Mouse (Mus musculus) limb, embryonic 13.5 days (tissue): Measurements from ENCODE around the gene Pdzd2. TPM values are rescaled to one million over a fixed set of nuclear protein-coding genes. Genes with fewer than 3 reads are reported as not detected.
A peak's percentile ranks its signal among the peaks of the same experiment; 100 is the strongest.

Source experiments
- ATAC-seq: fragments of 200-750 bp; cut with Nextera tagmentation; 2 replicates; pipeline ENCODE4 v1.8.0; 2017; ENCODE audit warnings: low read depth, moderate number of reproducible peaks, moderate TSS enrichment; ENCODE audit not compliant: low FRiP score
- H3K27ac ChIP-seq: fragments of 300-500 bp; sonication (generic); 2 replicates; pipeline ENCODE4 v1.5.1; 2015; ENCODE audit warnings: inconsistent platforms, mild to moderate bottlenecking, moderate library complexity
- H3K27me3 ChIP-seq: fragments of 300-500 bp; sonication (generic); 2 replicates; pipeline ENCODE4 v1.6.1; 2015; ENCODE audit warnings: mild to moderate bottlenecking, inconsistent platforms
- H3K36me3 ChIP-seq: fragments of 300-500 bp; sonication (generic); 2 replicates; pipeline ENCODE4 v1.6.1; 2015; ENCODE audit warnings: inconsistent platforms, mild to moderate bottlenecking, moderate library complexity
- H3K4me1 ChIP-seq: fragments of 300-500 bp; sonication (generic); 2 replicates; pipeline ENCODE4 v1.6.1; 2015; ENCODE audit warnings: inconsistent platforms
- H3K4me2 ChIP-seq: fragments of 300-500 bp; sonication (generic); replicated peaks from 2 replicates; pipeline ENCODE4 v1.6.1; 2015; ENCODE audit warnings: inconsistent platforms, mild to moderate bottlenecking, moderate library complexity
- H3K4me3 ChIP-seq: fragments of 300-500 bp; sonication (generic); 2 replicates; pipeline ENCODE4 v1.5.1; 2015; ENCODE audit warnings: moderate library complexity, mild to moderate bottlenecking, inconsistent platforms
- H3K9ac ChIP-seq: fragments of 300-500 bp; sonication (generic); 2 replicates; pipeline ENCODE4 v1.6.1; 2015; ENCODE audit warnings: mild to moderate bottlenecking, inconsistent platforms
- H3K9me3 ChIP-seq: fragments of 300-500 bp; sonication (generic); 2 replicates; pipeline ENCODE4 v1.6.1; 2016; ENCODE audit warnings: inconsistent platforms
- WGBS: fragments of 180-500 bp; shearing (Covaris S2); methylation state at CpG from one replicate; pipeline ENCODE4 v1.1.7; 2015; 5-methylcytosine and 5-hydroxymethylcytosine counted together
- polyA plus RNA-seq: library from polyadenylated mRNA; unstranded; fragments of >200 nt; fragmentation: Nextera tagmentation; extraction: Ambion mirVana; gene quantifications from 2 replicates; pipeline ENCODE4 v1.2.1, GENCODE M21; 2015

Gene Pdzd2
- polyA plus RNA-seq, 1 experiment from 2014 or later, result 28.6 TPM

DNA sequence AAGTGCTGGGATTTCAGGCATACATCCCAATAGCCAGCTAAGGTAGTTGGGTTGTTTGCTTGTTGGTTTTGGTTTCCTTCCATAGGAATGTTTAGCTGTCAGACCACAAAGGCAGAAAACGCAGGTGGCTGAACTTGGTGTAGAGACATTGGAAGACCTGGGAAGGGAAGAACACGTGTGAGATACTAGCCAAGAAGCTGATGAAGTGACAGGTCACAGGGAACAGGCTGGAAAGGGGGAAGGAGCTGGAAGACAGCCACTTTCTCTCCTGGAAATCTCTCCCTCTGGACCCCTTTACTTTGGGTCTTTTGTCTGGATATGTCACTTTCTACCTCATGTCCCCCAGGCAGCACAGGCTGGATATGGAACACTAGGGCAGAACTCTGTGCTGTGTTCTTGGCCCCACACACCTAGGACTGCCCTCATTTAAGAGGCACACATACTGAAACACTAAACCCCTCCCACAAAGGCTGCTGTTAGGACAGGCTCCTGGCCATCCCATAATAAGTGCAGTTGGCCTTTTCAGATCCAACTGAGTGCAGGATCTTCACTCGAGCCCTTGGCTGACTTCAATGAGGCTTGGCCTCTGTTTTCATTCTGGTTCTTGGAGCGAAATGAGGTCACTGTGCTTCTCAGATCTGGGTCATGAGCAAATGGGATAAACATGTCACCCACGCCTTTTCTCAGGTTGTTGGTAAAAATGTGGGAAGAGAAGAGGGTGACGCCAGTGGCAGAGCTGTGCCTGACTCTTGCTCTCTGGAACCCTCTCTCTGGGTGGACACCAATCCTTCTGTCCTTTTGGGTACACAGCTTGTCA lies 17.8 kb downstream of the Pdzd2 start:
- H3K4me3 ChIP-seq, result no peak overlapping the region
- no peaks in the 10 kb centered on the region for H3K9me3 ChIP-seq
- no peak overlapping the region for H3K27ac ChIP-seq
- H3K27me3 ChIP-seq, result no peaks in the 10 kb centered on the region
- peaks cover 39% of the 10 kb centered on the region for H3K4me1 ChIP-seq
- no peak overlapping the region for H3K9ac ChIP-seq
- 71% methylated on average over 6 of the region's 6 CpGs for WGBS
- no peak overlapping the region for H3K4me2 ChIP-seq
- ATAC-seq, result peak; percentile 70
- H3K36me3 ChIP-seq, result no peaks in the 10 kb centered on the region

DNA sequence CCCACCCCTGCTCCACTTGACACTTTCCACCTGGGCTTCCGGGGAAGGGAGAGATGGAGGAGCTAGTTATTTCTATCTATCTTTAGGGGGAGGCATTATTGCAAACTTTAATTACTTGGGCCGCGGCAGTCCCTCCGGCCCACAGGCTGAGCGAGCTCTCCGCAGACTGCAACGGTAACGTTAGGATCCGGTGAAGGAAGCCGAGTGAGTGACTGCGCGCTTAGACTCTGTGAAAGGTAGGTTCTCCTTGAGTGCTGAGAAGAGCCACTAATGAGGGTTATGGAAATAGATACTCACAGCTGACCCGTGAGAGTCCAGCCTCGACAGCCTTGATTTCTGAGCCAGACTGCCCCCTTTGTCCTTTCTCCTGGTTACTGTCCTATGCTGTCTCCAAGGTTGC lies 20.9 kb downstream of the Pdzd2 start:
- 66% methylated on average over 14 of the region's 14 CpGs for WGBS
- Histone ChIP-seq H3K27ac (no peak overlapping the region), H3K36me3 (no peaks in the 10 kb centered on the region), H3K9me3 (no peaks in the 10 kb centered on the region), H3K4me3 (no peak overlapping the region), H3K9ac (no peak overlapping the region), H3K27me3 (no peaks in the 10 kb centered on the region), H3K4me2 (no peak overlapping the region), H3K4me1 (peaks cover 50% of the 10 kb centered on the region)
- no peak for ATAC-seq

DNA sequence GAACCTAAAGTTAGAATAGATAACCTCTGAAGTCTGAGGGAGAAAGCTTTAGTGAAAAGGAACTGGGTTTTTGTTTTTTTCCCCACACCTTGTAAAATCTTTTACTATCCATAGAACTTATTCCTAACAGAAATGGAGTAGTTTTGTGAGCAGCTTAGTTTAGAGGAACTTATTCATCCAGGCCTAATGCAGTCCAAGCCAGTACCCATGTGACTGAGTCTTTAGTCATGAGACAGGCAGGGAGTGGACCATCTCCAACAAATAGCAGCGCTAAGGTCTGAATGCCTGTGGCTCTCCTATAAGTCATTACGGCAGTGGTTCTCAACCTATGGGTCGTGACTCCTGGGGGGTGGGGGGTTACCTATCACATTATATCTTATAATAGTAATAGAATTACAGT lies 22.3 kb downstream of the Pdzd2 start:
- Histone ChIP-seq H3K4me2 (no peak overlapping the region), H3K9ac (no peak overlapping the region), H3K27me3 (no peaks in the 10 kb centered on the region), H3K4me1 (peaks cover 49% of the 10 kb centered on the region), H3K27ac (no peak overlapping the region), H3K9me3 (no peaks in the 10 kb centered on the region), H3K4me3 (no peak overlapping the region), H3K36me3 (no peaks in the 10 kb centered on the region)
- ATAC-seq, result no peak
- 85% methylated on average over 3 of the region's 3 CpGs for WGBS

DNA sequence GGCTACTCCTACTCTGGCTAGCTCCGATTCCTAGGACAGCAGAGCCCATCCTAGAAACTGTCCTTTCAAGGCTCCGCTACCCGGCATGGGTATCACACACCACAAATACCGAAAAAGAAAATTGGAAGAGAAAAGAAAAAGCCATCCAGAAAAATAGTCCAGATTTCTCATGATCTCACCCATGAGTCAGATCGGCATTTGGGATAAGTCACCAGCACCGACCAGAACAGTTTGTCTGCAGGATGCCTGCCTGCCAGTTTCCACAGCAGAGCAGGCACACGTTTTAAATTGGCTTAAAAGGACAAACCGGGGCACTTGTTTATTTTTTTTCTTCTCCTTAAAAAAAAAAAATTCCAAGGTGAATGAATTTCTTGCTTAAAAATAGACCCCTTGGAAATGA lies 22.8 kb downstream of the Pdzd2 start:
- 67% methylated on average over 8 of the region's 8 CpGs for WGBS
- no peak overlapping the region for H3K4me3 ChIP-seq
- H3K36me3 ChIP-seq, result no peaks in the 10 kb centered on the region
- no peak overlapping the region for H3K9ac ChIP-seq
- H3K27me3 ChIP-seq, result no peaks in the 10 kb centered on the region
- peaks cover 49% of the 10 kb centered on the region for H3K4me1 ChIP-seq
- H3K27ac ChIP-seq, result no peak overlapping the region
- no peak for ATAC-seq
- H3K9me3 ChIP-seq, result no peaks in the 10 kb centered on the region
- H3K4me2 ChIP-seq, result no peak overlapping the region

DNA sequence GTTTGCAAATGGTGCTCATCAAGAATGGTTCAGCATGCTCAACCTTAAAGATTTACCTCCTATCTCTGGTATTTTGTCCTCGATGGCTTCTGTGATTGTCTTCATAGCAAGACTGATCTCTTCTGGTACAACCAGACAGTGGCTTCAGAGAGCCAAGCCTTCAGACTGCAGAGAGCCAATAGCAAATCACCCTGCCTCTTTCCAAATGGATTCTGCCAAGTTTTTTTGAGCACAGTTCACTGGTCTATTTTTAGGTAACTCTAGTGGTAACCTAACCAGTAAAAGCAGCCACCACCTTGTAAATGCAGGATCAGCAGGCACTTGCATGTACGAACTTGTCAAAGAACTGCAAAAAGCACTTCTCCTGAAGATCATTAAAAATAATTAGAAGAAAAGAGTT lies 25.4 kb downstream of the Pdzd2 start:
- Histone ChIP-seq H3K4me2 (no peak overlapping the region), H3K27ac (no peak overlapping the region), H3K27me3 (no peaks in the 10 kb centered on the region), H3K9ac (no peak overlapping the region), H3K9me3 (no peaks in the 10 kb centered on the region), H3K4me1 (peaks cover 45% of the 10 kb centered on the region), H3K36me3 (peaks cover 13% of the 10 kb centered on the region), H3K4me3 (no peak overlapping the region)
- no peak for ATAC-seq
- 61% methylated on average over 2 of the region's 2 CpGs for WGBS

GRCm38 (mm10) chr15:12713216-12713615 lies 26.5 kb downstream of the Pdzd2 start:
- no peak for ATAC-seq
- WGBS, result 70% methylated on average over 2 of the region's 2 CpGs
- Histone ChIP-seq H3K4me1 (peaks cover 35% of the 10 kb centered on the region), H3K27me3 (no peaks in the 10 kb centered on the region), H3K27ac (no peak overlapping the region), H3K4me2 (no peak overlapping the region), H3K4me3 (no peak overlapping the region), H3K9me3 (no peaks in the 10 kb centered on the region), H3K9ac (no peak overlapping the region), H3K36me3 (peaks cover 18% of the 10 kb centered on the region)

DNA sequence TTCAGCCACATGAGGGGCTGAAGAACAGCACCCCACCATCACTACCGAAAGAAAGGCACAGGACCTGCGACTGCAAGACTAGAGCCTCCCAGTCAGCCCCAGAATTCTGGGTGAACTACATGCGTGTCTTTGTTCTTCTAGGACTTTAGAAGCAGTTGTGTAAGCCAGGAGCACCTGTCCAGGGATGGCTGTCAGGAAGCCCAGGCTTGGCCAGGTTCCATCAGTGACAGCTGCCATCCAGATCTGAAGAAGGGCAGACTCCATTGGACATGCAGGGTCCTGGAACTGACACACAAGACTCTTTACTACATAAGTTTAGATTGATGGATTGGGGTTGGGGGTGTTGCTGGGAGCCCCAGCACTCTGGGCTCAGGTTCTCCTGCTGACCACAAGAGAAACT lies 29.7 kb downstream of the Pdzd2 start:
- H3K27ac ChIP-seq, result no peak overlapping the region
- 93% methylated on average over 3 of the region's 3 CpGs for WGBS
- no peak for ATAC-seq

DNA sequence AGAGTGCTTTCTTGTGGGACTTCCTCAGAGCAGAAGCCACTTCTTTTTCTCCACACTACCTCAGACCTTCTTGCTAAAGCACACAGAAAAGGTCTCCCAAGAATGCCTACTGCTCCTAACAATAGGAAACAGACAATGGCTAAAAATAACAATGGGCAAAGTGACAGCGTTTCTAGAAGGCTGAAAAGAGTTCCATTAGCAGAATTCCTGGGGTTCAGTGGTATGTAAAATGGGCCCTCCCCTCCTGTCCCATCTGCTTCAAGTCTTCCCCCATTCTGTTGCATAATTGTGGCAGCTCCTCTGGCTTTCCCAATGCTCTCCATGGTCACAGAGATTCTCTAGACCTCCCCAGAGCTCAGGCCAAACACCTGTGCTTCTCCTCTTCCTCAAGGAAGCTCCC lies 31.4 kb downstream of the Pdzd2 start:
- peaks cover 18% of the 10 kb centered on the region for H3K36me3 ChIP-seq
- ATAC-seq, result no peak
- H3K27ac ChIP-seq, result no peak overlapping the region
- no peaks in the 10 kb centered on the region for H3K27me3 ChIP-seq
- no peaks in the 10 kb centered on the region for H3K9me3 ChIP-seq
- no peak overlapping the region for H3K4me2 ChIP-seq
- H3K9ac ChIP-seq, result no peak overlapping the region
- 0 out of 2 replicates have a peak, but pooled peaks cover 6% of the 10 kb centered on the region for H3K4me1 ChIP-seq
- 32% methylated on average over 1 of the region's 1 CpGs for WGBS
- no peak overlapping the region for H3K4me3 ChIP-seq

More for the DNA sequence above, 29.7 kb downstream of the Pdzd2 start:
- H3K9me3 ChIP-seq, result no peaks in the 10 kb centered on the region
- H3K4me2 ChIP-seq, result no peak overlapping the region
- H3K4me1 ChIP-seq, result peaks cover 19% of the 10 kb centered on the region
- no peak overlapping the region for H3K4me3 ChIP-seq
- H3K27me3 ChIP-seq, result no peaks in the 10 kb centered on the region
- no peak overlapping the region for H3K9ac ChIP-seq
- H3K36me3 ChIP-seq, result peaks cover 18% of the 10 kb centered on the region

DNA sequence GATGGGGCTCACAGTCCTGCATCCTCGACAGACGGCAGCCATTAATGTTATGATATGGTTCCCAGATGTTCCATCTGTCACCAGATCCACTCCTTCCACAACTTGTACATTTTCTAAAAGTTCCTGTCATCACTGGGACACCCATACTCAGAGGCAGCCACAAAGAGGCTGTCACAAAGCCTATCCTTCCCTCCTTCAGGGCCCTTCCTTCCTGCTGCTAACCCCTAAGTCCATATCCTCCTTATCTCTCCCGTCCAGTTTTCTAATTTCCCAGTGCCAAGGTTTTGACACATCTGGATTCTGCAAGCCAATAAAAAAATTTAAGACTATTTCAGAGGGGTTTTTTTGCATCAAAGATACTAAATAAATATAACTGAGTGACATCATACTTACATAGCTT lies 32.8 kb downstream of the Pdzd2 start:
- WGBS, result 54% methylated on average over 3 of the region's 3 CpGs
- Histone ChIP-seq H3K9me3 (no peaks in the 10 kb centered on the region), H3K4me2 (no peak overlapping the region), H3K27me3 (peaks cover 7% of the 10 kb centered on the region; the same call in 1 of the 2 replicates), H3K4me3 (no peak overlapping the region), H3K9ac (no peak overlapping the region), H3K4me1 (0 out of 2 replicates have a peak, but pooled peaks cover 6% of the 10 kb centered on the region), H3K27ac (no peak overlapping the region), H3K36me3 (peaks cover 18% of the 10 kb centered on the region)
- ATAC-seq, result no peak

DNA sequence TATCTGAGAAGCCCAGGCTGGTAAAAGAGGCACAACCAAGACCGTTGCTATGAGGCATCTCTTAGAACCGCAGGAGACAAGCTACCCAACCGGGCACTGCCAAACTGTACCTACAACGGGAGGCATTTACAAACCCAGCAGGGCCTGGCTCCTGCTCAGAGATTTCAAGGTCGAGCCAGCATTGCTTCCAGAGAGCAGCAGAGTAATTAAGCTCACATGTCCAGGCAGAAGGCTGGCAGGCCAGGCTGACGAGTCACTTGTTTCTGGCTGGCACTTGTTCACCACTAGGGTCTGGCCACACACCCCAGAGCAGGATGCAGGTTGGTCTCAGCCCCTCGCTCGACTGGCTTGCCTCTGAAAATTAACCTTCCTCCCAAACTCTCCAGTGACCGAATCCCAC lies 39.4 kb downstream of the Pdzd2 start:
- Histone ChIP-seq H3K36me3 (no peaks in the 10 kb centered on the region), H3K27ac (no peak overlapping the region), H3K4me1 (peaks cover 29% of the 10 kb centered on the region), H3K9me3 (no peaks in the 10 kb centered on the region), H3K9ac (no peak overlapping the region), H3K4me3 (no peak overlapping the region), H3K4me2 (no peak overlapping the region), H3K27me3 (peaks cover 7% of the 10 kb centered on the region; the same call in 1 of the 2 replicates)
- 35% methylated on average over 9 of the region's 9 CpGs for WGBS
- no peak for ATAC-seq

DNA sequence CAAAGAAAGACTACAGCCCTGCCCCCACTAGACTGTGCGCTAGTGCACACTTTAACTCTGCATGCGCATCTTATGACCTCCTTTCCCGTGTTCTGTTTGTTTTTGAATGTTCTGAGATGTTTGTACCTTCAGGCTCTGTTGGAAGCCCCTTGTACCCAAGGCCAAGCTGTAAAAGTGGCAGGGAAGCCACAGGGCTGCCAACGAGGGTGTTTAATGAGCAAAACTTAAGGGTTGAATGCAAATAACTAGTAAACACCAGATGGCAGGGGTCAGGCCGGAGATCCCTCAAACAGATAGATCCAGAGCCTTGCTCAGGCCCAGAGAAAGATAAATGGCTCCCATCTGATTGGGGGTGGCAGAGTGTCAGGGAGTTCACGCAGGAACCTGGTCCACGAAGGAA lies 42.0 kb downstream of the Pdzd2 start:
- Histone ChIP-seq H3K9me3 (no peaks in the 10 kb centered on the region; the same call in 1 of the 2 replicates), H3K27me3 (peaks cover 7% of the 10 kb centered on the region; the same call in 1 of the 2 replicates), H3K4me3 (no peak overlapping the region), H3K27ac (no peak overlapping the region), H3K4me1 (peaks cover 29% of the 10 kb centered on the region), H3K4me2 (0 out of 2 replicates have a peak overlapping the region, but pooled peaks have one; percentile 14), H3K36me3 (no peaks in the 10 kb centered on the region), H3K9ac (no peak overlapping the region)
- 26% methylated on average over 7 of the region's 7 CpGs for WGBS
- ATAC-seq, result peak; percentile 7; the same call in 1 of the 2 replicates

GRCm38 (mm10) chr15:12696889-12697288 lies 42.8 kb downstream of the Pdzd2 start:
- Histone ChIP-seq H3K4me3 (no peak overlapping the region), H3K4me1 (peaks cover 29% of the 10 kb centered on the region), H3K27me3 (0 out of 2 replicates have a peak, but pooled peaks cover under 1% of the 10 kb centered on the region), H3K9me3 (no peaks in the 10 kb centered on the region; the same call in 1 of the 2 replicates), H3K9ac (no peak overlapping the region), H3K36me3 (no peaks in the 10 kb centered on the region), H3K27ac (no peak overlapping the region), H3K4me2 (no peak overlapping the region)
- no peak for ATAC-seq
- WGBS, result 54% methylated on average over 8 of the region's 8 CpGs
